Mouse (Mus musculus): ENCODE data around the gene Lpar5. TPM values are rescaled to one million over a fixed set of nuclear protein-coding genes. Genes with fewer than 3 reads are reported as not detected.
A peak's percentile ranks its signal among the peaks of the same experiment; 100 is the strongest.
"Not testable (repeated sequence)": the region's sequence is repeated elsewhere in the genome, so short reads cannot be mapped to it uniquely, and the experiment has no call there.

Lpar5 gene
- total RNA-seq (2021) = 1 to 10 TPM; 1.3 TPM

DNA sequence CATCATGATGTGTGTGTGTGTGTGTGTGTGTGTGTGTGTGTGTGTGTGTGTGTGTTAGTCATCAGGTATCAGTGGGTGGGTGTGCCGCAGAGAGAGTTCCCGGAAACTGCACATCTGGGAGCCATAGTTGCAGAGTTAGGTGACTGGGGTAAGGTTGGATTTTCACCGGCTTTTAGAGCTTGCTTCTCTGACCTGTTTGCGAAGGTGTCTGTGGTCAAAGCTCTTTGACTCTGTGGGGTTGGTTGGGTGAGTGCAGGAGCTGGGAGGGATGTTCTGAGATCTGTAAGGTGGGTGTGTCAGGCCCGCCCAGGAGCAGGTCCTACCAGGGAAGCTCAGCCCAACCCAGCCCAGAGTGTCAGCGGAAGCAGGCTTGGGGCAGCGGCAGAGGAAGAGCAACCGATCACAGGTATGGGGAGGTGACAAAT lies at the start of gene Lpar5:
Lpar5 (plus strand) TSS at position 350 of the 425 bp plus-strand sequence.
- intact Hi-C loops (cut with DNase I) = no loop called here
- DNase-seq = no peak

DNA sequence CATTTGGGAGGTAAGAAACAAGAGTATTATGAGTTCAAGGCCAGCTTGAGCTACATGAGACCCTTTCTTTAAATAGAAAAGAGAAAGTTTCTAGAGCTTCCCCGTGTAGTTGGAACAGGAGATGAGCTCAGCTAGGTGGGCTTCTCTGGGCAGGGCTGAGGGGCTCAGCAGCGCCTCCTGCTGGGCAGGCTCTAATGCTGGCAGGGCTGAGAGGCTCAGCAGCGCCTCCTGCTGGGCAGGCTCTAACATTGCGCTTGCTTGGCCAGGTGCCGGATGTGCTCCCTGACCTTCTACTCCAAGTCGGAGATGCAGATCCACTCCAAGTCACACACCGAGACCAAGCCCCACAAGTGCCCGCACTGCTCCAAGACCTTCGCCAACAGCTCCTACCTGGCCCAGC lies 37.2 kb upstream of the Lpar5 start:
- intact Hi-C loops (cut with DNase I) = not testable (repeated sequence)
- DNase-seq = peak; percentile 56

DNA sequence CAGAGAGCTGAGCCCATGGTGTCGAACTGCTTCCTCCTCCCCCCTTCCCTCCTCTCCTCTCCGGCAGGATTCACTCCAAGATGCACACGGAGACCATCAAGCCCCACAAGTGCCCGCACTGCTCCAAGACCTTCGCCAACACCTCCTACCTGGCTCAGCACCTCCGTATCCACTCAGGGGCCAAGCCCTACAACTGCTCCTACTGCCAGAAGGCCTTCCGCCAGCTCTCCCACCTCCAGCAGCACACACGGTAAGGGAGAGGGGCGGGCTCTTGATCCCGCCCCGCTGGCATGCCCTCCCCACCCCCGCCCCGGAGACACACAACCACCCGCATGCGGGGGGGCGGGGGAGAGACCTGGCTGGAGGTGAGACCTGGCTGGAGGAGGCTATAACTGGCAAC lies 36.1 kb upstream of the Lpar5 start:
- intact Hi-C loops (cut with DNase I) = no loop called here
- DNase-seq = no peak

DNA sequence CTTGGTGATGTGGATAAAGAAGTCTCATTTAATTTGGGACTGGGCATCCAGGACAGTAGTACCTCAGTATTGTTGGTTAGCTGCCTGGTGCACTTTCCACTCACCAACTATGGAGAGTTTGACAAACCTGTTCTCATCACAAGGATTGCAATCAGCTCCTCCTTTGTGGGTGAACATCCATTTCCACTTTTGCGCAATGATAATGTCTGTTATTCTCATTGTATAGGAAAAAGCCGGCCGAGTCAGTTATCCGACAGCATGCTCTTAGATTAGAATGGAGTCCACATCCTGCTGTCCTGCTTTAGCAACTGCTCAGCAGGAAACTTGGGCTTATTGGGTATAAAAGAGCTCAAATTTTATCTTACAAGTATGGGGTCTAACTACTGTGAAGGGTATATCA lies 29.1 kb upstream of the Lpar5 start:
- intact Hi-C loops (cut with DNase I) = no loop called here

DNA sequence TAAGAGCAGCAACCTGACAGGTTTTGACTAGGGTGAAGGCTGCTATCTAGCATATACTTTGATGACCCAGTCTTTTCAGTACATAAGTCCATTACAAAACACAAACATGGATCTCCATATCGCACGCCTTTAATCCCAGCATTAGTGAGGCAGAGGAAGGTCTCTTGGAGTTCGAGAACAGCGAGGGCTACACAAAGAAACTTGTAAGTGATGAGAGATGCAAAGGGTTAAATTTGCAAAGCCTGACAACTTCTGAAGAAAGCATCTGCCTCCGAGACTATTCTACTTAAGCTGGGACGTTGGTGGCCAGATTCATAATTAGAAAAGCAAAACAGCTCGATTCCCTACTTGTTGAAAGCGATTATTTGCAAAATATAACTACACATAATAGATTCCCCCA lies 28.6 kb upstream of the Lpar5 start:
- no peak for DNase-seq
- intact Hi-C loops (cut with DNase I) = no loop called here

More for the DNA sequence above, 29.1 kb upstream of the Lpar5 start:
- DNase-seq = no peak

DNA sequence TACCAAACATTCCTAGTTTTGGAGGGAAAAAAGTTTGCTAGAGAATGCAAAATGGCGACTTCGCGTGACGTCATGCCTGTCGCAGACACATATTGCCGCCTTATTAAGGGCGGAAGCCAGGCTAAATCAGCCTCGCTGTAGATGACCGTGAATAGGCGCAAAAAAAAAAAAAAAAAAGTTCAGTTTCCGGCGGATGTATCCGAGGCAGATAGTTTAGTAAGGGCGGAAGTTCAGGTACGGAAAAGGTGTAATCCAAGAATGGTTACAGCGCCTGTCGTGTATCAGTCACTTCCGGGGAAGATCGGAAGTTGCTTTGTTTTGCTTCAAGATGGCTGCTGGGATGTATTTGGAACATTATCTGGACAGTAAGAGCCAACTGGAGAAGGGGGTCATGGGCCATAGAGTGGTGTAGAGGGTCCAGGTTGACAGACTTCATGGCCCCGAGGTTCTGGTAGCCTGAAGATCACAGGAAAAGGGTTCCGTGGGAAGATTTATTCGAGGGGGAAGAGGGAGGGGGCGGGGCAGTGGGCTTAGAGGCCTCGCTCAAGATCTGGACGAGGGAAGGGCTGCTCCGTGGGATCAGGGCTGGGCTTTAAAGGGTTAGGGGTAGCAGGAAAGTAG lies 28.1 kb upstream of the Lpar5 start, which contains the start of gene Ing4:
Ing4 (plus strand) TSS at position 228 of the 621 bp plus-strand sequence.
- peak; percentile 90 for DNase-seq
- intact Hi-C loops (cut with DNase I) = no loop called here

DNA sequence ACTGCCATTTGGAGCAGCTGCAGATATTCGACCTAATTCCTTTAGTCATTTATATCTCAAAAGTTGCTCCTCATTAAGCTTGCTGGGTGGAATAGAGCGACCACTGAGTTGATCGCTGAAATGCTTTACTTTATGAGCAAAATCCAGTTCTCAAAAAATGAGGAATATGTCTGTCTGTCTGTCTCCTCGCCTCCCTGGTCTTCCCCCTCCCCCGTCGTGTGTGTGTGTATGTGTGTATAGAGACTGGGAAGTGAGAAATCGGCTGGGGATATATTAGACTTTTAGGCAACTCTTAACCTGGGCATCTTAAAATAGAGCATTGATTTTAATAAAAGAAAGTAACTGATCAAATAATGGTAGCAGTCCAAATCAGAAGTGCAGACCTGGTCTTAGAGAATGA lies 27.5 kb upstream of the Lpar5 start:
- DNase-seq = no peak
- intact Hi-C loops (cut with DNase I) = no loop called here

DNA sequence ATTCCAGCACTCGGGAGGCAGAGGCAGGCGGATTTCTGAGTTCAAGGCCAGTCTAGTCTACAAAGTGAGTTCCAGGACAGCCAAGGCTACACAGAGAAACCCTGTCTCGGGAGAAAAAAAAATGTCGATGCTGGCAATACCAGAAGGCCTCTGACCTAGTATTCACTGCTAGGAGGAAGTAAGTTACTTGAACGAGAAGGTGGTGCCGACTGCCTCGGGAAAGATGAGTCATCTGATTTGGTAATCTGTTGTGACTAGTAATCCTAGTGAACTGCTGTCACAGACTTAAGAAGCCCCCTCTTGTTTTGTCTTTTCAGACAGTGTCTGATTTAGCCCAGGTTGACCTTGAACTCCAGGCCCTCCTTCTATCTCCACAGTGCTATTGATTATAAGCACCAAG lies 26.7 kb upstream of the Lpar5 start:
- intact Hi-C loops (cut with DNase I) = no loop called here
- DNase-seq = no peak

DNA sequence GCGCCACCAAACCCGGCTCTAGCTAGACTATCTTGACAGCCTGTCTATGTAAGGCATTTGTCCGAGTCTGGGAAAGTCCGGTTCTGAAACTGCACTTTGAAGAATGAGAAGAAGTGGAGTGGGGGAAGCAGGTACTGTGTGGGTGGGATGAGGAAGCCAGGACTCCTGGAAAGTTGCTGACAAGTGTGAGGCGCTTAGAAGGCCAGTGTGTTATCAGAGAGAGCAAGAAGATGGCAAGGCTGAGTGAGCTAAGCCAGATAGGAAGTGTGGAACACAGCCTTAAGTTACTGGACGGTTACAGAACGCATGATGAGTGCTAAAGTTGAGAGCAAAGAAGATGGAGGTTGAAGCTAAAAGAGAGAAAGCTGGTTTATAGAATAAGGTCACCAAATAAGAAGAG lies 25.6 kb upstream of the Lpar5 start:
- no peak for DNase-seq
- intact Hi-C loops (cut with DNase I) = no loop called here

DNA sequence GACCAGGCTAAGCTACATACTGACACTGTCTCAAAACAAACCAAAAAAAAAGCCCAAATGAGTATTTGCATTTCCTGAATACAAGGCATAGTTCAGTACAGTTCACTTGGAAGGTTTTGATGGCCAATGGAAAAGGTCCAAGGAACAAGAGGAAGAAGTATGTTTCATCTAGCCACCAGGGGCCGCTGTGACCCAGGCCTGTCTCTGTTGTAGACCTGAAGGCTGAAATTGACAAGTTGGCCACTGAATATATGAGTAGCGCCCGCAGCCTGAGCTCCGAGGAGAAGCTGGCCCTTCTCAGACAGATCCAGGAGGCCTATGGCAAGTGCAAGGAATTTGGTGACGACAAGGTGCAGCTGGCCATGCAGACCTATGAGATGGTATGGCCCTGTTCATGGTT lies 21.0 kb upstream of the Lpar5 start:
- DNase-seq = peak; percentile 93
- intact Hi-C loops (cut with DNase I) = loop anchor here (2.0 kb wide), 1 partner anchor 38 kb away; no protein-coding TSS in a partner anchor

DNA sequence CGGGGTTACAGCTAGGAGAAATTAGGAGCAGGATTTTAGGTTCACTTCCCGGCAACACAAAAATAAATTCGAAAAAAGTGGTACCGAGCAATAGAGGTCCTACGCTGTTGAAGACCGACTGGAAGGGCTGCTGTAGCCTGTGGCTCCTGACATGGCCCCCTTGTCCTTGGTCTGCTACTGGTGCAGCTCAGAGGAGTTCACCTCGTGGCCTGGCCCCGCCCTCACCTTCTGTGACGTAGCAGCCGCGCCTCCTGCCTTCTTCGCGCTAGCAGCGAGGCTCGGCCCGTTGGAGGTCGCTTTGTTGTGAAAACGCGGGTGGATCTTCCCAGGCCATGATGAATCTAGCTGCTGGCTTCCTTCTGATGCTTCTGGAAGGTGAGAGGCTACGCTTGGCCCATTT lies 18.0 kb upstream of the Lpar5 start, which contains the start of gene Acrbp:
Acrbp (plus strand) TSS at position 12 of the 400 bp plus-strand sequence.
- DNase-seq = no peak
- intact Hi-C loops (cut with DNase I) = no loop called here

DNA sequence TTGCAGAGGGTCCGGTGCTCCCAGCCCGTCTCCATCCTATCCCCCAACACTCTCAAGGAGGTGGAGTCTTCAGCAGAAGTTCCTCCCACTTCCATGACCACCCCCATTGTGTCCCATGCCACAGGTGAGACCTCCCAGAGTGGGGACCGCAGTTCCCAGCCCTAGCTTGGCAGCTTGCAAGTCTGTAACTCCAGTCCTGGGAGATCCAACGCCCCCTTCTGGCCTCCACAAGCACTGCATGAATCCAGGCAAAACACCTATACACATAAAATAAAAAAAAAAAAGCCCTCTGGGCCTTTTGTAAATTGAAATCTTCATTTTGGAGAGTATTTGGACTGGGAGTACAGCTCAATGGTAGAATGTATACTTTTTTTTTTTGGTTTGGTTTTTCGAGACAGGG lies 16.5 kb upstream of the Lpar5 start:
- intact Hi-C loops (cut with DNase I) = no loop called here
- peak; percentile 22 for DNase-seq

DNA sequence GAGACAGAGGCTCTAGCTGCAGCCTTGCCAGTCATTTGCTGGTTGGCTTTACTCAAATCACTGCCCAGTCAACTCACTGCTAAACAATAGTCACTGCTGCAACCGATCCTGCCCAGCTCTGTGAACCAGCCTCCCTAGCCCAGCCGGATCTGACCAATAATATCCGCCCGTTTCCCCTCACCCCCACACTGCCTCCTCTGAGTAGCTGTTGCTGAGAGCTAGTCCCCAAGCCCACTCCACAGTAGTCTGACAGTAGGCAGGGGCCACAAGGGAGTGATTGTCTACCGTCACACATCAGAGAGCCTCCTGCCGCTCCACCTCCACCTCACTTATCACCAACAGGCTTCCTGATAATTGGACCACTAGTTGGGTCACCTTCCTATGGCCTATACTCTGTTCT lies 6.2 kb upstream of the Lpar5 start:
- intact Hi-C loops (cut with DNase I) = no loop called here
- DNase-seq = no peak

DNA sequence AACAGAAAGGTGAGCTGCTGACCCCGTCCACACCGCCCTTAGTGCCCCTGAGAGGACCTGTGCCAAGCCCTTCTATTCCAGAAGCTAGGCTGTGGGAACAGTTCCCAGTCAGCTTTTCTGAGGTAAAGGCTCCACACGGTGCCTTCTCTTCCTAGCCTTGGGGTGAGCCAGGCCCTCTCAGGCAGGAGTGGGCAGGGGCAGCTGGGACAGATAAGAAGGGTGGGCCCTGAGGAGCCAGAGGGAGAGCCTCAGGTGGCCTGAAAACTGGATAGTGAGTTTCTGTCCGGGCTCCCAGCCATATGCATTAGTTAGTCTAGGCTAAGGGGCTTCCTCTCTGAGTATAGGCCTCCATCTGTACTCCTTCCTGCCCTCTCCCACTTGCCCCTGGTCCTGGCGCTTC lies 5.2 kb upstream of the Lpar5 start:
- peak; percentile 48 for DNase-seq
- intact Hi-C loops (cut with DNase I) = no loop called here

DNA sequence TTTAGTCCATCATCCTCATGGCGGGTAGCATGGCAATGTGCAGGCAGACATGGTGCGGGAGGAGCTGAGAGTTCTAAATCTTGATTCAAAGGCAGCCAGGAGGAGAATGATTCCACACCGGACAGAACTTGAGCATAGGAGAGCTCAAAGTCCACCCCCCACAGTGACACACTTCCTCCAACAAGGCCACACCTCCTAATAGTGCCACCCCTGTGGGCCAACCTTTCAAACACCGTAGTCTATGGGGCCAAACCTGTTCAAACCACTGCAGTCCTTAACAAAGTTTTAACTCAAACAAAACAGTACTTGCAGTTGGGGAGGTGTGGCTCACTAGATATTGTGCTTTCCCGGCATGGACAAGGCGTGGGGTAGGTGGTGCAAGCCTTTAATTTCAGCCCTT lies 3.8 kb upstream of the Lpar5 start:
- no peak for DNase-seq
- intact Hi-C loops (cut with DNase I) = no loop called here

DNA sequence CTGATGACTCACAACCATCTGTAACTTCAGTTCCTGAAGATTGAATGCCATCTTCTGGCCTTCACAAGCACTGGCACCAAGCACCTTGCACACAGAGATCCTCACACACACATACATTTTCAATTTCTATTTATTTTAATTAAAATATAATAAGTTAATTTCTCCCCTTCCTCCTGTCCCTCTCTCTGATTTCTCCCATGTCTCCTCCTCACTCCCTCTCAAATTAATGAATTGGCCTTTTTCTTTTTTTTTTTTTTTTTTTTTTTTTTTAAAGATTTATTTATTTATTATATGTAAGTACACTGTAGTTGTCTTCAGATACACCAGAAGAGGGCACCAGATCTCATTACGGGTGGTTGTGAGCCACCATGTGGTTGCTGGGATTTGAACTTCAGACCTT lies 2.5 kb upstream of the Lpar5 start:
- intact Hi-C loops (cut with DNase I); DNase-seq: not testable (repeated sequence)

DNA sequence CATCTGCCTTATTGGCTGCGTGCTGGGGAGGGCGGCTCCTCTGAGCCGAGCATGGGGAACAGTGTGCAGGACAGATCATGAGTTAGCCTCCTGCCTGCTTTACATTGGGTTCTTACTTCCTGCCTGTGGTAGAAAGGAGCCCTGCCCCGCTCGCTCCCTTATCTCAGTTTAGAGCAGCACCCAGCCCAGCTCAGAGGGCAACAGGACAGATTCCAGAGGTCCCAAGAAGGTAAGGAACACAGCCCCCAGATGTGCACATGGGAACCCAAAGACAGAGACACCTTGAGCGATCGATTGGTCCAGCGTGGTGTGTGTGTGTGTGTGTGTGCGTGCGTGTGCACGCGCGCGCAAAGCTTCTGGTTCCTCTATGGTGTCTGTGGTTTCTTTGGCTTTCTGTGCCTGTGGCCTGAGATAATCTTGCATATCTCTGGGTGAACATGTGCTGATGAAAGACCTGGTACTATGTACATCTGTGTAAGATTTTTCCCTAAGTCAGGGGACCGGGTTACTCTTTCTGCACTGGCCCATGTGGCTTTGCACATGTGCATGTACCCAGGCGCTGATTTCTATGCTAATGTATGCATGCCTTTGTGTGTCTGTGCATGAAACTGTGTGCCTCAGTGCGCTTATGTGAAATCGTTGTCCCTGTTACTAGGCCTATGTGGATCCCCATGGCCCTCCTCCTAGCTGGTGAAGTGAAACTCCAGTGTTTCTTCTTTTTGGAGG lies 3.6 kb downstream of the Lpar5 start:
- intact Hi-C loops (cut with DNase I) = no loop called here
- DNase-seq = peak; percentile 52

DNA sequence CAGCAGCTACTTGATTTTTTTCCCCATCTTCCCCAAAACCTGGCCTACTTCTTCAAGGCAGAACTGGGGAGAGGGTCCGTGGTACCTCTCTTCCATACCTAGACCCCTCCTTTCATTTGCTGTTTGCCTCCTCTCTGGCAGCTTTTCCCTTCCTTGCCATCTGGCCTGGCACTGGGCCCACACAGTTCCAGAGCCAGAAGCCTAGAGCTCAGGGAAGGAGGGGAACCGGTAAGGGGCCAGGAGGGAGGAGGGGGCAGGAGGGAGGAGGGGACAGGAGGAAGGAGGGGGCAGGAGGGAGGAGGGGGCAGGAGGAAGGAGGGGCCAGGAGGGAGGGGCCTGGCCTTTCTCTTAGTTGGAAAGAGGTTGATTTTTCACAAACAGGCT lies 4.2 kb downstream of the Lpar5 start:
- DNase-seq = peak; percentile 98
- intact Hi-C loops (cut with DNase I) = no loop called here

DNA sequence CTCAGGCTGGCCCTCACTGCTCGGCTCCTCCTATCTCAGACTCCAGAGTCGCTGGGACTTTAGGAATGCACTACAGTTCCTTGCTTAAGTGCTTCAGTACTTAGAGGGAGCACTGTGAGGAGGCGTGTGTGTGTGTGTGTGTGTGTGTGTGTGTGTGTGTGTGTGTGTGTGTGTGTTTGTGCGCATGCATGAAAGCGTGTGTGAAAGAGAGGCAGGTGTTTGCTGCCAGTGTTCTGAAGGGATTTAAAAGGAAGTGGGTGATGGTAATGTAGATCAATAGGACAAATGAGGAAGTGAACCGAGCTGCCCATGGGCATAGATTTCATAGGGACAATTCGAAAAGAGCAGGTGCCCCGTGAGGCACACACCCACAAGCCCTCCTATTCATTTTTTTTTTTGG lies 6.1 kb downstream of the Lpar5 start:
- intact Hi-C loops (cut with DNase I) = no loop called here
- no peak for DNase-seq

DNA sequence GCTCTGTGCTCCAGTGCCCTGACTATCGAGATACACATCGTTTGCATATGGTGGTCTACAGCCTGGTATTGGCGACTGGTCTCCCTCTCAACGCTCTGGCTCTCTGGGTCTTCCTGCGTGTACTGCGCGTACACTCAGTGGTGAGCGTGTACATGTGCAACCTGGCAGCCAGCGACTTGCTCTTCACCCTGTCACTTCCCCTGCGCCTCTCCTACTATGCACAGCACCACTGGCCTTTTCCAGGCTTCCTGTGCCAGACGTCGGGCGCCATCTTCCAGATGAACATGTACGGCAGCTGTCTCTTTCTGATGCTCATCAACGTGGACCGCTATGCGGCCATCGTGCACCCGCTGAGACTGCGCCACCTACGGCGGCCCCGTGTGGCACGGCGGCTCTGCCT lies 13.7 kb downstream of the Lpar5 start:
- intact Hi-C loops (cut with DNase I) = loop anchor here (10.0 kb wide), 1 partner anchor 227 kb away; the partner anchor contains the start of gene P3h3
- no peak for DNase-seq

DNA sequence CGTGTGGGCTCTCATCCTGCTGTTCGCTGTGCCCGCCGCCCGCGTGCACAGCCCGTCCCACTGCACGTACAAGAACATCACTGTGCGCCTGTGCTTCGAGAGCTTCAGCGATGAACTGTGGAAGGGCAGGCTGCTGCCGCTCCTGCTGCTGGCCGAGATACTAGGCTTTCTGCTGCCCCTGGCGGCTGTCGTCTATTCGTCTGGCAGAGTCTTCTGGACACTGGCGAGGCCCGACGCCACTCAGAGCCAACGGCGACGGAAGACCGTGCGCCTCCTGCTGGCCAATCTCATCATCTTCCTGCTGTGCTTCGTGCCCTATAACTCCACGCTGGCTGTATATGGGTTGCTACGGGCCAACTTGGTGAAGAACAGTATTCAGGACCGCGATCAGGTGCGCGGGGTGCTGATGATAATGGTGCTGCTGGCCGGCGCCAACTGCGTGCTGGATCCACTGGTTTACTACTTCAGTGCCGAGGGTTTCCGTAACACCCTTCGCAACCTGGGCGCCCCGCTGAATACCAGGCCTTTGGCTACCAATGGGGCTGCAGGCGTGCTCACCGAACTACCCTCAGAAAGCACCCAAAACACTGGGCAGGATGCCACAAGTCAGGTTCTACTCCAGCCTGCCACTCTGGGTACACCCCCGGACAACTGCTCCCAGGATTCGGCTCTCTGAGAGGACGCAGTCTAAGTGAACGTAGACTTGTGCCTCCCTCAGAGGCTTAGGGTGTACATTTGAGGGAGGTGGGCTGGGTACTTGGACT lies 14.3 kb downstream of the Lpar5 start:
- DNase-seq = peak; percentile 97
- intact Hi-C loops (cut with DNase I) = loop anchor here (10.0 kb wide), 1 partner anchor 227 kb away; the partner anchor contains the start of gene P3h3
